Mouse (Mus musculus) brown adipose tissue, adult 24 weeks (tissue): ENCODE results near the gene Klf14. TPM values are rescaled to one million over a fixed set of nuclear protein-coding genes. Genes with fewer than 3 reads are reported as not detected.

ENCODE experiments used
- H3K27ac ChIP-seq: fragments of 200-500 bp; replicated peaks from 2 replicates; pipeline ENCODE4 v1.5.1; 2012; ENCODE audit warnings: low read depth, mild to moderate bottlenecking, low read length
- H3K4me1 ChIP-seq: fragments of 200-500 bp; 2 replicates; pipeline ENCODE4 v1.6.1; 2012; ENCODE audit warnings: low read length, mixed read lengths; ENCODE audit not compliant: control insufficient read depth, insufficient read depth, insufficient read length
- H3K4me3 ChIP-seq: fragments of 200-500 bp; 2 replicates; pipeline ENCODE4 v1.5.1; 2012; ENCODE audit warnings: low read depth, mild to moderate bottlenecking, low read length, moderate library complexity; ENCODE audit not compliant: insufficient read depth
- polyA plus RNA-seq: library from polyadenylated mRNA; stranded (reverse); fragments of >200 nt; gene quantifications from 2 replicates; pipeline ENCODE4 v1.2.4, GENCODE M21; 2012; ENCODE audit not compliant: missing spikeins, insufficient read depth, insufficient read length

The Klf14 gene
- polyA plus RNA-seq, result not detected in 2 replicates

GRCm38 (mm10) chr6:30958736-30959540 is at the start of gene Klf14:
Gene Klf14 (minus strand): TSS chr6:30959078.
- Histone ChIP-seq H3K4me3 (peak within 1 kb of the TSS; percentile 63), H3K27ac (no peak within 1 kb of the TSS), H3K4me1 (no peaks in the 10 kb centered on the region)

GRCm38 (mm10) chr6:31006111-31006600 is 47.3 kb upstream of the Klf14 start:
- Histone ChIP-seq H3K4me3 (no peak overlapping the region), H3K4me1 (no peaks in the 10 kb centered on the region), H3K27ac (no peak overlapping the region)

- Histone ChIP-seq H3K27ac (no peak overlapping the region), H3K4me1 (no peaks in the 10 kb centered on the region), H3K4me3 (no peak overlapping the region)
Observed at GRCm38 (mm10) chr6:30986393-30986792, 27.5 kb upstream of the Klf14 start.

DNA sequence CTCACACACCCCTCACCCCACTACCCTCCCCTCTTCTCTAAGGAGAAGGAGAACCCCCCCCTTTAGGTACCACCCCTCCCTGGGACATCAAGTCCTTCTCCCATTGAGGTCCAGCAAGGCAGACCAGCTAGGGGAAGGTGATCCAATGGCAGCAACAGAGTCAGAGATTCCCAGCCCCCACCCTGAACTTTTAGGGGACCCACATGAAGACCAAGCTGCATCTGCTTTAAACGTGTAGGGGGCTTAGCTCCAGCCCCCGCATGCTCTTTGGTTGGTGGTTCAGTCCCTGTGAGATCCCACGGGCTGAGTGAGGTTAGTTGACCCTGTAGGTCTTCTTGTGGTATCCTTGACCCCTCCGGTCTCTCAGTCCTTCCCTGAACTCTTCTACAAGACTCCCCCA is 24.1 kb upstream of the Klf14 start:
- Histone ChIP-seq H3K4me3 (no peak overlapping the region), H3K4me1 (no peaks in the 10 kb centered on the region), H3K27ac (no peak overlapping the region)

GRCm38 (mm10) chr6:30982372-30982980 is 23.6 kb upstream of the Klf14 start:
- H3K4me1 ChIP-seq, result no peaks in the 10 kb centered on the region
- no peak overlapping the region for H3K27ac ChIP-seq
- no peak overlapping the region for H3K4me3 ChIP-seq

- H3K4me3 ChIP-seq, result no peak overlapping the region
- H3K4me1 ChIP-seq, result no peaks in the 10 kb centered on the region
- H3K27ac ChIP-seq, result no peak overlapping the region
Observed at GRCm38 (mm10) chr6:30981351-30981750, 22.5 kb upstream of the Klf14 start.

- Histone ChIP-seq H3K4me3 (no peak overlapping the region), H3K4me1 (no peaks in the 10 kb centered on the region), H3K27ac (no peak overlapping the region)
Observed at GRCm38 (mm10) chr6:30978615-30979014, 19.7 kb upstream of the Klf14 start.

DNA sequence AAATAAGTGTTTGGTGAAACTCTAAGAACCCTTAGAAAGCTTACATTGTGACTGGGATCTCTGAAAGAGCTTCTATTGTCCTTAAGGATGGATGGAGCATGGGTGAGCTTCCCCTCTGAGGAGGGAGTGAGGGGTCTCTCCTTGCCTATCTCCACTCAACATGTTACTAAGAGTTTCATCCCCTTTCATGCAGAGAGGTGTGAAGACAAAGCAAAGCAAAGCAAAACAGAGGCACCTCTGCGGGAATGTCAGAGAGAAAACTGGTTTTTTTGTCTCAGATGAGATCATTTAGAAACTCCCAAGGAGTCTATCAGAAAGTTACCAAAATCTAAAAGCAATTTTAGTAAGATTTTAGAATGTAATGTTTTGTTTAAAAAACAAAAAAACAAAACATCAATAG is 13.2 kb upstream of the Klf14 start:
- no peak overlapping the region for H3K27ac ChIP-seq
- no peaks in the 10 kb centered on the region for H3K4me1 ChIP-seq
- no peak overlapping the region for H3K4me3 ChIP-seq

DNA sequence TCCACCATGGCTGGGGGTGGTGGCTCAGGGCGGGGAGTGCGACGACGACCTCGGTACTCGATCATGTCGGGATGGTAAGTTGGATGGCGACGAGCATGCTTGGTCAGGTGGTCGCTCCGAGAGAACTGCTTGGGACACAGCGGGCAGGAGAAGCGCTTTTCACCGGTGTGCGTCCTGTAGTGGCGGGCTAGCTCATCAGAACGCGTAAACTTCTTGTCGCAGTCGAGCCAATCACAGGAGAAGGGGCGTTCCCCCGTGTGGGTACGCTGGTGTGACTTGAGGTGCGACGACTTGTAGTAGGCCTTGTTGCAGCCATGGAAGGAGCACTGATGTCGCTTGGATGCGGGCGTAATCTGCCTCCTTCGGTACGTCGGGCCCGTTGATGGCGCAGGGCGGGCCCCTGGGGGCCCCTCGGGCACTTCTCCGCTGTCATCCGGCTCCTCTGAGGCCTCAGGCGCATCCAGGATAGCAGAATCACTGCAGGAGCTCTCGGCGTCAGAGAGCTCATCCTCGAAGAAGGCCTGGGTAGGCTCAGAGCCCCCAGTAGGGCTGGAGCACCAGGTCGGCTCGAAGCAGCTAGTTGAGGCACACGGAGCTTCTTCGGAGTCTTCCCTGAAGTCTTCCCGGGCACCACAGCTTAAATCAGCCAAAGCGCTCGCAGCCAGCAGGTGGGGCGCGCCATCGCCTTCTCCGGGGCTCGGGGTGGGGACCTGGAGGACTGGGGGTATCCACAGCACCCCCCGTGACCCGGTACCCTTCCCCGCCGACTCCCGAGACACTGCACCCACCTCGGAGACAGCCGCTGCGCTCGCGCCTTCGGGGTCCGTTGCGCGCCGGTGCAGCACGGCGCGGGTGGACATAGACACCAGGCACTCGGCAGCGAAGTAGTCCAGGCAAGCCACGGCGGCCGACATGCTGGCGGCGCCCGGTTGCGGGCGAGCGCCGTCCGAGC is 818 bp downstream of the Klf14 start:
- Histone ChIP-seq H3K4me1 (no peaks in the 10 kb centered on the region), H3K4me3 (peak overlapping the region; percentile 63), H3K27ac (no peak overlapping the region)

- no peak overlapping the region for H3K4me3 ChIP-seq
- no peaks in the 10 kb centered on the region for H3K4me1 ChIP-seq
- no peak overlapping the region for H3K27ac ChIP-seq
Observed at GRCm38 (mm10) chr6:30939264-30939663, 19.6 kb downstream of the Klf14 start.

DNA sequence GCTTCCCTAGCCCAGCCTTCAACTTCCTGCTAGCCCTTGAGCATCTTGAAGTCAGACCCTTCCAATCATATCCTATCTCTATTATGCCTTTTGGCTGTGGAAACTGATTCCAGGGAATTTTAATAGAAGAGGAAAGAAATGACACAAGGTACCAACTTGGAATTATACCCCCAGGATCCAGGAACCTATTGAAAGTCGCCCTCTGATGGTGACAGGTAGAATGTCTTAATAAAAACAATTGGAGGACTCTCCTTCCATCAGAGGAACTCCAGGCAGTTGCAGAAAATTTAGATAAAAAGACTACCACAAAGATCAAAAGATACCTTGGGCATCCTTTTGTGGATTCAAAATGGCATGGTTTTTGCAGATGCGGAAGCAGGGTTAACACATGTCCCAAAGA is 36.1 kb downstream of the Klf14 start:
- Histone ChIP-seq H3K4me1 (no peaks in the 10 kb centered on the region), H3K27ac (no peak overlapping the region), H3K4me3 (no peak overlapping the region)

DNA sequence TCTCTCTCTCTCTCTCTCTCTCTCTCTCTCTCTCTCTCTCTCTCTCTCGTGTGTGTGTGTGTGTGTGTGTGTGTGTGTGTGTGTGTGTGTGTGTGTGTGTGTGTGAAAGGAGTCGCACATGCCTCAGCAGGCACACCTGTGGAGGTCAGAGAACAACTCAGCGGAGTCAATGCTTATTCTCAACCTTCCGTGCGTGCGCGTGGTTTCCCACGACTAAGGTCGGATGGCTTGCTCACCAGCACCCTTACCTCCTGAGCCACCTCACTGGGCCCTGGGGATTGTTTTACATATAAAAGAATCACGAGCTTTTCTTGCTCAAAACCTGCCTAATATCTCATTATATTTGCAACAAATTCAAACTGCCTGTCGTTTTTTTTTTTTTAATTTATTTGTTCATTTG is 37.1 kb downstream of the Klf14 start:
- H3K4me3 ChIP-seq, result no peak overlapping the region
- no peak overlapping the region for H3K27ac ChIP-seq
- no peaks in the 10 kb centered on the region for H3K4me1 ChIP-seq

DNA sequence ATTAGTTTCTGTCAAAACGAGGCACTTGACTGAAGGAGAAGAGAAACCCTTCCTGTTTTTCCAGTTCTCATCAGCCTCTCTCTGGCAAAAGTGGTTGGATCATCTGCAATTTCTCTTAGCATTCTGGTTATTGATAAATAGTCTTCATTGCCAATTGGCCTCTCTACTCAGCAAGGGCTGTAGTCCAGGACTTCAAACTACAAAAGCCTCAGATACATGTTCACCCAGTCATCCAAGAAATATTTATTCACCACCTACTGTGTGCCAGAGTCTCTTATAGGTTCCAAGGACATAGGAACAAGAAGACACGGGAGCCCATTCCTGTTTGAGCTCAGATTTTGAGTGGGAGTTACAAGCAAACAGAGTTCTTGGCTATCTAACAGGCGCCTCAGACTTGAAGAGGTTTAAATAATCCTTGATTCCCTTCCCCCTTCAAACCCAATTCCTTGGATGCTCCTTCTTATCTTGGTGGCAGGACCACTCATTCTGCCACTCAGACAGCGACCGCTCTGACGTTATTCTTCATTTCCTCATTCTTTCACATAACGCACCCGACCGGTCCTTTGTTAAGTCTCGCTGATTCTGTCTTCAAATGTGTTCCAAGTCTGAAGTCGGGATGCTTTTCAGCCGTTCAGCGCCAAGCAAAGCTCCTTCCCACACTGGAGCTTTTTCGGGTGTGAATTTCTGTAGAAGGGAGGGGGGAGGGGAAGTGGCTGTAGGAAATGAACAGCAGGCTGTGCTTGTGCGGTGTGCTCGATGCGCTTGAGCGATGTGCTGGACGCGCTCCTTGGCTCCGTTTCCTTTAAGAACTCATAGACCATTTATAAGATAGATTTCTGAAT is 37.8 kb downstream of the Klf14 start:
- Histone ChIP-seq H3K4me3 (peak overlapping the region; percentile 15; the same call in 1 of the 2 replicates), H3K27ac (no peak overlapping the region), H3K4me1 (no peaks in the 10 kb centered on the region)

- Histone ChIP-seq H3K4me3 (no peak within 1 kb of the TSS), H3K4me1 (no peaks in the 10 kb centered on the region), H3K27ac (no peak within 1 kb of the TSS)
Observed at GRCm38 (mm10) chr6:30915473-30915872, 43.4 kb downstream of the Klf14 start, which contains the start of gene Tsga13. Gene Tsga13 (minus strand): TSS chr6:30915573.
